Mouse (Mus musculus) C2C12 (cell line): ENCODE results near the gene Gm5136. TPM values are rescaled to one million over a fixed set of nuclear protein-coding genes. Genes with fewer than 3 reads are reported as not detected.

ENCODE experiments used
- H3K27me3 ChIP-seq: one replicate; pipeline ENCODE4 v1.6.1; 2011; ENCODE audit not compliant: control insufficient read depth, insufficient read depth, insufficient read length
- H3K36me3 ChIP-seq: one replicate; pipeline ENCODE4 v1.6.1; 2011; ENCODE audit not compliant: control insufficient read depth, insufficient read depth
- H3K4me3 ChIP-seq: one replicate; pipeline ENCODE4 v1.5.1; 2011; ENCODE audit warnings: mild to moderate bottlenecking, control low read depth; ENCODE audit not compliant: poor library complexity, insufficient read depth, severe bottlenecking
- H3K79me2 ChIP-seq: one replicate; pipeline ENCODE4 v1.6.1; 2011; ENCODE audit not compliant: control insufficient read depth, insufficient read depth
- H3K79me3 ChIP-seq: one replicate; pipeline ENCODE4 v1.6.1; 2011; ENCODE audit warnings: low read depth, control low read depth
- H3ac ChIP-seq: one replicate; pipeline ENCODE3; 2011; ENCODE audit warnings: low read depth; ENCODE audit not compliant: control insufficient read depth, insufficient read length
- CEBPB ChIP-seq: IDR thresholded peaks from one replicate; pipeline ENCODE4 v1.6.1; 2011; ENCODE audit warnings: low read depth, mild to moderate bottlenecking, control low read depth, moderate library complexity
- CTCF ChIP-seq: IDR thresholded peaks from one replicate; pipeline ENCODE4 v1.5.1; 2011; ENCODE audit not compliant: control insufficient read depth, insufficient read depth, insufficient read length
- FOSL1 ChIP-seq: IDR thresholded peaks from one replicate; pipeline ENCODE4 v1.8.0; 2011; ENCODE audit warnings: mild to moderate bottlenecking, low read length; ENCODE audit not compliant: poor library complexity, insufficient read depth, severe bottlenecking
- MAX ChIP-seq: IDR thresholded peaks from one replicate; pipeline ENCODE4 v1.6.1; 2011; ENCODE audit warnings: mild to moderate bottlenecking, control low read depth
- MYOD1 ChIP-seq: IDR thresholded peaks from one replicate; pipeline ENCODE4 v1.6.1; 2011; ENCODE audit warnings: low read depth; ENCODE audit not compliant: control insufficient read depth, insufficient read length
- MYOG ChIP-seq: IDR thresholded peaks from one replicate; pipeline ENCODE4 v1.6.1; 2011; ENCODE audit not compliant: control insufficient read depth, insufficient read length; ENCODE audit errors: extremely low read depth
- USF1 ChIP-seq: IDR thresholded peaks from one replicate; pipeline ENCODE4 v1.6.1; 2011; ENCODE audit warnings: low read depth, mild to moderate bottlenecking, control low read depth, moderate library complexity
- polyA plus RNA-seq: library from polyadenylated mRNA; unstranded; fragments of >200 nt; fragmentation: generic; extraction: Trizol; gene quantifications from one replicate; pipeline ENCODE4 v1.2.1, GENCODE M21; 2012; ENCODE audit warnings: missing spikeins

The Gm5136 gene
- polyA plus RNA-seq, 1 experiment, result not detected

DNA sequence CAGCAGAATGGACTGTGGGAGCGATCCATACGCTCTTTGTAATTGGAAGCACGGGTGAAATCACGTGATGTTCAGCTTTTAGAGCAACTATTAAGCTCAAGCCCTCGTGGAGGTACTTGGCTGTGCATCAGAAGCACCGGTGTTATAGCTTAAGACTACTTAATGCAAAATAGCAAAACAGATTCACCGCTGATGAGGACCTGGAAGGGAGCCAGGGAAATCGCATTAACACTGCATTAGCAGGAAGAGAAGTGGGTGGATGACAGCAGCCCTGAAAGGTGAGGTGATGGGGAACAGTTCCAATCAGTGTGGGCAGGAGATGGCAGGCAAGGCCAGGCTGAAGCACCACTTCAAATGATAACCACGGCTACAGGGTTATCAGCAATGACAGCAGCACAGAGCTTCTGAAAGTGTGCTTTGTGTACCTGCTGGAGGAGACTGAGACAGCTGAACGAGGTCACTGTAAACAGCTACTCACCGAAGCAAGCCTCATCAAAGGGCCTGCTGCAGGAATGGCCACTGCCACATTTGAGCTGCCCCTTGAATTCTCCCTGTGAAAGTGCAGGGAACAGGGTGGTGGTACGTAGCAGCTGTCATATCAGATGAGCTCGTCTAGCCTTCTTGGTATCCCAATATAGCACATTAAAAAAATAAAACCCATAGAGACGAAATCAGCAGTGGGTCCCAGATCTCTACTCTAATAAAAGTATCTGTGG lies 20.1 kb downstream of the Gm5136 start:
- H3K27me3 ChIP-seq, result no peaks in the 10 kb centered on the region
- H3K4me3 ChIP-seq, result no peak overlapping the region
- H3ac ChIP-seq, result no peak overlapping the region
- H3K79me3 ChIP-seq, result no peaks in the 10 kb centered on the region
- no peaks in the 10 kb centered on the region for H3K36me3 ChIP-seq
- no peaks in the 10 kb centered on the region for H3K79me2 ChIP-seq
- TF ChIP-seq CTCF (no peak), CEBPB (no peak), MYOD1 (no peak), MYOG (no peak), FOSL1 (no peak), USF1 (no peak), MAX (no peak)

GRCm38 (mm10) chr10:108677053-108677452 lies 22.9 kb downstream of the Gm5136 start:
- Histone ChIP-seq H3K79me2 (no peaks in the 10 kb centered on the region), H3K36me3 (no peaks in the 10 kb centered on the region), H3K4me3 (no peak overlapping the region), H3ac (no peak overlapping the region), H3K79me3 (no peaks in the 10 kb centered on the region), H3K27me3 (no peaks in the 10 kb centered on the region)
- TF ChIP-seq CTCF (no peak), CEBPB (no peak), MAX (no peak), USF1 (no peak), FOSL1 (no peak), MYOD1 (no peak), MYOG (no peak)

DNA sequence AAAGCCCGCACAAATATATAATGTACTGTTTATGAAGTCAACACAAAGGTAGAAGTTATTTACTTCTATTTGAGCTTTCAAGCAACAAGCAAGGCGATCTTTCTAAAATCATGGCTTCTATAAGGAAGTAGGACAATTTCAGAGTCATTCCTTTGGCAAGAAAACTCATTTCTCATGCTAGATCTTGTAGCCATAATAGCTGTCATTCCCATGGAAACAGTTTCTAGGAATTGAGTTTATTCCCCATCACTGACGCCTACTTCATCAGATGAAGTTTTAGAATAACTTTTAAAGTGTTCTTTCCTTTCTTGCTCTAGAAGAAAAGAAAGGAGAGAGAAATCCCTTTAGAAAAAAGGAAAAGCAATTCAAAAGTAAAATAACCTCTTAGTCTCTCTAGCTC lies 31.0 kb downstream of the Gm5136 start:
- Histone ChIP-seq H3K79me3 (no peaks in the 10 kb centered on the region), H3K27me3 (no peaks in the 10 kb centered on the region), H3ac (no peak overlapping the region), H3K36me3 (no peaks in the 10 kb centered on the region), H3K79me2 (no peaks in the 10 kb centered on the region), H3K4me3 (no peak overlapping the region)
- TF ChIP-seq USF1 (no peak), MYOG (no peak)

DNA sequence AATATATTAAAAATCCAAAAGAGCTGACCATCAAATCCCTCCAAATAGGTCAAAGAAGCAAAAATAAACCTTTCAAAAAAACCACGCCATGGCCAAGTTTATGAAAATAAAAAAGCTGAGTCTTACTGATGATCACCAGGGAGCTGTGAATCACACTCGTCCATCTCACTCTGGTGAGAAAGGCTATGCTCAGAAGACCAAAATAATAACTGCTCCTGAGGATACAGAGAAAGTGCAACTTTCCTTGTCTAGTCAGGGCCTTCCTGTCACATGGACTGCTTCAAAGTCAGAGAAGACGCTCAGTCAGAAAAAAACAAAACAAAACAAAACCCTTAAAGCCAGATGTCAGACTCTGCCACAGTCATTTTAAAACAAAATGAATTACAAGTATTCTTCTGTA lies 39.7 kb downstream of the Gm5136 start:
- Histone ChIP-seq H3ac (no peak overlapping the region), H3K4me3 (no peak overlapping the region), H3K36me3 (no peaks in the 10 kb centered on the region), H3K79me3 (no peaks in the 10 kb centered on the region), H3K27me3 (no peaks in the 10 kb centered on the region), H3K79me2 (no peaks in the 10 kb centered on the region)
- TF ChIP-seq MYOG (no peak), CEBPB (no peak), CTCF (no peak), USF1 (no peak), MYOD1 (no peak)

DNA sequence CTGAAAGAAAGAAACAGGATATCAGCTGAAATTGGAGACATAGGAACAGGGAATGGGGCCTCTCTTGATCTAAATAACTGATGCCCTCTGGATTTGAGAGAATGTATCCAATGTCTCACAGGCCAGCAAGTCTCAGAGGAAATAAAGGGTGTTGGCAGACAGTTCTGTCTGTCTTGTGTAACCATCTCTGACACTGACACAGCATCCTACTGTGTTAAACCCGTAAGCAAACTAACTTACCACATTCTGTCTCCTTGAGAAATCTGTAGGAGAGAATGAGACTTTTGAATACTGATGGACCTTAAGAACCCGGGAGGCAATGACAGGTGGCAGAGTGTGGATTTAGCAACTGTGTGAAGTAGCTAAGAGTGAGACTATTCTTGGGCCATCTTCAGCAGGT lies 41.7 kb downstream of the Gm5136 start:
- Histone ChIP-seq H3ac (no peak overlapping the region), H3K4me3 (no peak overlapping the region), H3K79me3 (no peaks in the 10 kb centered on the region), H3K36me3 (no peaks in the 10 kb centered on the region), H3K27me3 (no peaks in the 10 kb centered on the region), H3K79me2 (no peaks in the 10 kb centered on the region)
- TF ChIP-seq CTCF, result no peak
- TF ChIP-seq MYOD1, result no peak
- TF ChIP-seq MYOG, result no peak
- TF ChIP-seq MAX, result no peak
- no peak for TF ChIP-seq USF1
- TF ChIP-seq CEBPB, result no peak
- no peak for TF ChIP-seq FOSL1

DNA sequence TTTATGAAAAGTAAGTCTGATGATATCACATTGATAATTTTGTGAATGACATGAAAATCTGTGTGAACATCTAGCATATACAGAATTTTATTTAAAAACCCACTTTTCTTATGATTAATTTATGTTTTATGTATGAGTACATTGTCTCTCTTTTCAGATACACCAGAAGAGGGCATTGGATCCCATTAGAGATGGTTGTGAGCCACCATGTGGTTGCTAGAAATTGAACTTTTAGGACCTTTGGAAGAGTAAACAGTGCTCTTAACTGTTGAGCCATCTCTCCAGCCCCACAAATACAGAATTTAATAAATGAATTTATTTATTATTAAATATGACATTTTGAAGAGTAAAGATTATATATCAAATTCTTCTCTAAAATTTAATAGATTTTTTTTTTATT lies 42.3 kb downstream of the Gm5136 start:
- no peak overlapping the region for H3ac ChIP-seq
- H3K79me2 ChIP-seq, result no peaks in the 10 kb centered on the region
- TF ChIP-seq CTCF (no peak), CEBPB (no peak), MAX (no peak)
- H3K4me3 ChIP-seq, result no peak overlapping the region
- no peaks in the 10 kb centered on the region for H3K79me3 ChIP-seq
- no peaks in the 10 kb centered on the region for H3K36me3 ChIP-seq
- no peaks in the 10 kb centered on the region for H3K27me3 ChIP-seq
